Mouse (Mus musculus) erythroblast, embryonic 14.5 days (primary cell): Measurements from ENCODE around the gene Mpo.

ENCODE experiments used
- GATA1 ChIP-seq: IDR thresholded peaks from 2 replicates; pipeline ENCODE4 v1.6.1; 2012; ENCODE audit warnings: low read length, inconsistent platforms, mixed read lengths
- TAL1 ChIP-seq: IDR thresholded peaks from 3 replicates; pipeline ENCODE4 v1.6.1; 2012; ENCODE audit warnings: low read length, inconsistent platforms, mixed read lengths

GRCm38 (mm10) chr11:87821502-87821901, 28.1 kb downstream of the Mpo start:
- TF ChIP-seq GATA1: no peak
- TF ChIP-seq TAL1: no peak
